9 mouse cellular contexts compared by ENCODE assay signal in the genomic region with DNA sequence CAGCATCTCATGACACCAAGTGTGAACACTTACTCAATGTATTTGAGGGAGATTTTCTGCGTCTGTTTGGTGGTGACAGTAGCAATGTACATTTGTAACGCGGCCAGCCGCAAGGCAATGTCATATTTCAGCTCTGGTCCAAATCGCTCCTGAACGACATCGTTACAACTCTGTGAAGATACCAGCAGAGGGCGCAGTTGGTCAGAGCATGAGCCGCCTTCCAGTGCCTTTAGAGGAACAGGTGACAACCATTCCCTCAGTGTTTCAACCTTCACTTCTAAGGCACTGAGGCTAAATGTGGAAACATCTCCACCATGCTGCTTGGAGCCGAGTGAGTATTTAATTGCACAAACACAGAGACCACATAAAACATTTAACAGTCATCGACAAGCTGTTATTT.
DNase-seq lines count a peak whose midpoint lies in the region; ATAC-seq and TF ChIP-seq lines count a peak whose summit lies in the region.
"Had no signal": no experiment of that assay in that cellular context is flagged by ENCODE, and none has a peak within 500 bp of the region (broad histone marks: within the 10 kb centered on the region; RNA-seq: fewer than 3 reads in every experiment).

No protein-coding gene starts in this region.

- TF ChIP-seq POLR2A in limb, embryonic 14.5 days (IDR thresholded peaks at IDR 0.05; ENCODE audit: borderline replicate concordance, extremely low read depth, insufficient read depth, insufficient read length), result no peak

- H3K36me3 ChIP-seq in kidney, embryonic 15.5 days, result no peaks in the 10 kb centered on the region
- no peaks in the 10 kb centered on the region for H3K36me3 ChIP-seq in limb, embryonic 14.5 days (ENCODE audit: control insufficient read depth, insufficient read depth, low read length)
- H3K36me3 ChIP-seq in neural tube, embryonic 14.5 days (ENCODE audit: control insufficient read depth, insufficient read depth, low read length), result no peaks in the 10 kb centered on the region

- H3K9me3 ChIP-seq in kidney, embryonic 15.5 days (replicated peaks), result no peaks in the 10 kb centered on the region
- no peaks in the 10 kb centered on the region for H3K9me3 ChIP-seq in limb, embryonic 14.5 days (ENCODE audit: control insufficient read depth, low read length)
- no peaks in the 10 kb centered on the region for H3K9me3 ChIP-seq in neural tube, embryonic 14.5 days (ENCODE audit: control insufficient read depth, low read length)

- no peak overlapping the region for H3K4me3 ChIP-seq in kidney, embryonic 15.5 days (replicated peaks)
- no peak overlapping the region for H3K4me3 ChIP-seq in limb, embryonic 14.5 days (replicated peaks; ENCODE audit: low read length)
- H3K4me3 ChIP-seq in neural tube, embryonic 14.5 days (ENCODE audit: low read depth, low read length), result no peak overlapping the region
- H3K4me3 ChIP-seq: erythroblast, embryonic 14.5 days had no signal

- H3K9ac ChIP-seq in kidney, embryonic 15.5 days, result no peak overlapping the region
- no peak overlapping the region for H3K9ac ChIP-seq in limb, embryonic 14.5 days (ENCODE audit: low read depth, low read length, severe bottlenecking)
- H3K9ac ChIP-seq in neural tube, embryonic 14.5 days (replicated peaks; ENCODE audit: low read depth, low read length), result no peak overlapping the region

- no peak overlapping the region for H3K27ac ChIP-seq in kidney, embryonic 15.5 days
- H3K27ac ChIP-seq in limb, embryonic 14.5 days (replicated peaks; ENCODE audit: low read depth, low read length), result no peak overlapping the region
- no peak overlapping the region for H3K27ac ChIP-seq in neural tube, embryonic 14.5 days (ENCODE audit: low read depth, low read length)

- peak; percentile 37 for DNase-seq in urinary bladder, postnatal 14 days (ENCODE audit: low spot score)
- no peak for DNase-seq in urinary bladder, postnatal 10 days (ENCODE audit: low spot score)
- DNase-seq in cerebellum, adult 8-10 months, result peak; percentile 41
- DNase-seq in frontal cortex, postnatal 14 days (ENCODE audit: low spot score in 2 of 2), result peak; percentile 21 to 40
- DNase-seq in limb, embryonic 14.5 days (ENCODE audit: low spot score), result peak; percentile 80
- peak; percentile 14 to 24 for DNase-seq in thymus, adult 18-20 months

- peak; percentile 82 for ATAC-seq in kidney, embryonic 15.5 days (replicated peaks; ENCODE audit: low FRiP score)
- no peak; the same call in 1 of the 2 replicates for ATAC-seq in limb, embryonic 14.5 days (ENCODE audit: low FRiP score, low read depth)
- peak; percentile 86 for ATAC-seq in neural tube, embryonic 14.5 days (ENCODE audit: low read depth)

- H3K4me1 ChIP-seq in kidney, embryonic 15.5 days, result no peaks in the 10 kb centered on the region
- no peaks in the 10 kb centered on the region for H3K4me1 ChIP-seq in limb, embryonic 14.5 days (ENCODE audit: control insufficient read depth, insufficient read depth, low read length)
- H3K4me1 ChIP-seq in neural tube, embryonic 14.5 days (ENCODE audit: control insufficient read depth, insufficient read depth, low read length), result no peaks in the 10 kb centered on the region

- WGBS in kidney, embryonic 15.5 days, result 26% methylated on average over 11 of the region's 11 CpGs
- WGBS in limb, embryonic 14.5 days, result 31% methylated on average over 11 of the region's 11 CpGs
- WGBS in neural tube, embryonic 14.5 days, result 27% methylated on average over 11 of the region's 11 CpGs

- H3K27me3 ChIP-seq in kidney, embryonic 15.5 days, result peaks cover 54% of the 10 kb centered on the region
- H3K27me3 ChIP-seq in limb, embryonic 14.5 days (ENCODE audit: control insufficient read depth, insufficient read depth, low read length), result no peaks in the 10 kb centered on the region
- H3K27me3 ChIP-seq in neural tube, embryonic 14.5 days (ENCODE audit: control insufficient read depth, insufficient read depth, low read length), result no peaks in the 10 kb centered on the region; the same call in 1 of the 2 replicates

- H3K4me2 ChIP-seq in kidney, embryonic 15.5 days, result no peak overlapping the region
- H3K4me2 ChIP-seq in limb, embryonic 14.5 days (replicated peaks; ENCODE audit: low read depth, low read length, severe bottlenecking), result no peak overlapping the region
- no peak overlapping the region for H3K4me2 ChIP-seq in neural tube, embryonic 14.5 days (ENCODE audit: low read depth, low read length)
